Mouse (Mus musculus) layer of hippocampus, adult 2 months (tissue): Measurements from ENCODE around the gene Nkain4. TPM values are rescaled to one million over a fixed set of nuclear protein-coding genes. Genes with fewer than 3 reads are reported as not detected.

Experiments
- DNase-seq, 2 experiments: peaks; one replicate each; pipeline ENCODE4 v3.0.0; 2022; ENCODE audit warnings: low spot score in 2 of 2
- H3K27ac ChIP-seq: fragments of 200-600 bp; 2 replicates; pipeline ENCODE4 v1.8.1; 2022
- H3K4me3 ChIP-seq: fragments of 200-600 bp; 2 replicates; pipeline ENCODE4 v1.8.1; 2022; ENCODE audit warnings: mild to moderate bottlenecking
- CTCF ChIP-seq: fragments of 200-600 bp; conservative IDR thresholded peaks from 2 replicates; pipeline ENCODE4 v1.8.1; 2022; ENCODE audit warnings: antibody characterized with exemption, mild to moderate bottlenecking, moderate library complexity
- microRNA-seq, 2 experiments: library from miRNA; unstranded; fragments of <30 nt; microRNA quantifications; one replicate each; pipeline ENCODE4 v1.2.0; 2021
- total RNA-seq, 2 experiments: library from RNA; stranded (reverse); gene quantifications; 2 replicates each; pipeline ENCODE4 v1.2.3; 2021

Nkain4 gene
- total RNA-seq, 2 experiments from 2014 or later, result 54.3 to 55.1 TPM

GRCm38 (mm10) chr2:180889271-180889920, 65.1 kb downstream of the Nkain4 start:
- H3K27ac ChIP-seq, result no peak overlapping the region
- H3K4me3 ChIP-seq, result no peak overlapping the region
- no peak for DNase-seq
- no peak for TF ChIP-seq CTCF

DNA sequence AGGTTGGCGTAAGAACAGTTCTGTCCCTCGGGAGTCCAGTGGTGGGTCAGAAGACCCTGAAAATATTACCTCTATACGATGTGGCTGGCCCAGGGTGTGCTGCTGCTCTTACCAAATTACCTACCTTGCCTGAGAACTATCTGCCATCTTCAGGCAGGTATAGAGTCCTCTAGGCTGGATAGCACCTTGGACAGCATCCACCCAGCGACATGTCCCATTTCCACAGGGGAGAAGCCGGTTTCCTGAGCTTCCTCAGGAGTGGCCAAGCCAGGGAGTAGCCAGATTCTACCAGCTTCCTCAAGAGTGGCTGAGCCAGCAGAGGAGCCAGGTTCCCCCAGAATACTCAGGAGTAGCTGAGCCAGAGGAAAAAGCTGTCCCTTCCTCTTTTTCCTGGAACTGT, 69.2 kb downstream of the Nkain4 start:
- DNase-seq, result no peak
- no peak for TF ChIP-seq CTCF
- H3K27ac ChIP-seq, result no peak overlapping the region
- H3K4me3 ChIP-seq, result no peak overlapping the region

Small RNAs within 50 kb of the gene (microRNA-seq; reads per million reads assigned to microRNA genes)
- gene Mir124a-3, result 0.55 to 1.6 reads per million in 2 experiments

Other genes with a start within 250 kb of the Nkain4 start
- 10 to 100 TPM; 58.3 to 60.7 TPM for gene Dido1, start 244.7 kb downstream of the Nkain4 start, total RNA-seq
- gene Gid8, start 244.6 kb downstream of the Nkain4 start, total RNA-seq, result 10 to 100 TPM; 57.5 to 60.0 TPM
- under 1 TPM; 0.64 to 0.77 TPM for gene Slc17a9, start 229.4 kb downstream of the Nkain4 start, total RNA-seq
- gene Bhlhe23, start 177.8 kb downstream of the Nkain4 start, total RNA-seq, result not detected
- 10 to 100 TPM; 54.1 to 54.2 TPM for gene Ythdf1, start 33.8 kb downstream of the Nkain4 start, total RNA-seq
- gene Birc7, start 25.7 kb downstream of the Nkain4 start, total RNA-seq, result not detected
- 100 to 1,000 TPM; 139 to 144 TPM for gene Arfgap1, start 12.5 kb upstream of the Nkain4 start, total RNA-seq
- 1 to 10 TPM; 2.7 to 5.4 TPM for gene Col20a1, start 31.8 kb upstream of the Nkain4 start, total RNA-seq
- 10 to 100 TPM; 14.1 to 15.7 TPM for gene Chrna4, start 88.8 kb upstream of the Nkain4 start, total RNA-seq
- gene Kcnq2, start 180.6 kb upstream of the Nkain4 start, total RNA-seq, result 100 to 1,000 TPM; 327 to 335 TPM
- 1,000 to 10,000 TPM; 1,145 to 1,175 TPM for gene Eef1a2, start 202.3 kb upstream of the Nkain4 start, total RNA-seq
- gene Ppdpf, start 232.5 kb upstream of the Nkain4 start, total RNA-seq, result 10 to 100 TPM; 85.4 to 90.2 TPM
- gene Ptk6, start 248.1 kb upstream of the Nkain4 start, total RNA-seq, result under 1 TPM in 1 of 2 experiments, not detected in 1; 0.10 TPM